Mouse (Mus musculus): ENCODE data around the gene Bcat1.

DNA sequence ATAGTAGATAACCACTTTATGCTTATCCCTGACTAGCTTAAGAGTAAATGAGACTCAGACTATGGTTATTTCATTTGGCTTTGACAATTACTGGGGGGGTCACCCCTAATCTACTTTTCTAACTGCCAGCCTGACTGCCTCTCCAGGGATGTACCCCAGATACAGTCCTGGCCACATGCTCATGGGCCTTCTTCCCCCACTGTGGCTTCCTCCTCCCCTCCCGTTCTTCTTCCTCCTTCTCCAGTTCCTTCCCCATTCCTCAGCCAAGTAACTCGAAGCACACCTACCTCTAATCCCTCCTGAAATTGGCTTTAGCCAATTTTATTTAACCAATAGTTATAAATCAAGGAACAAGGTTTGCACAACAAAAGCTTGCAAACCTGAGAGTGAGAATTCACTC is 6.1 kb downstream of the Bcat1 start:
- TF ChIP-seq REST (IDR thresholded peaks at IDR 0.05; ENCODE audit: insufficient read depth, insufficient read length) (no peak), TCF12 (IDR thresholded peaks at IDR 0.05; ENCODE audit: insufficient read depth, poor library complexity, severe bottlenecking) (no peak)

All from myocyte (in vitro differentiated cells).